Mouse (Mus musculus): ENCODE measurements at regions not wholly inside any gene's neighbourhood (a gene's known extent, or its start where the extent isn't known, plus 50 kb on each side); places are given as distances from the start of the nearest gene placed in this dataset.

GRCm38 (mm10) chr14:86445139-86445538, 695.9 kb downstream of the Diaph3 start:
- TF ChIP-seq CTCF (conservative IDR thresholded peaks at IDR 0.05; ENCODE audit: low read length) (no peak), POU5F1 (IDR thresholded peaks at IDR 0.05; ENCODE audit: borderline replicate concordance, low read length) (no peak), NANOG (IDR thresholded peaks at IDR 0.05; ENCODE audit: borderline replicate concordance, low read length) (no peak)

Data from E14TG2a.4 (cell line).